Mouse (Mus musculus) spleen, adult 2 months (tissue): Measurements from ENCODE around the gene Hoxd13.

ENCODE experiments used
- CTCF ChIP-seq: fragments of 200-500 bp; IDR thresholded peaks from 2 replicates; pipeline ENCODE4 v1.5.1; 2011; ENCODE audit warnings: mild to moderate bottlenecking, inconsistent platforms; ENCODE audit not compliant: insufficient read depth, insufficient read length, insufficient replicate concordance; ENCODE audit errors: extremely low read depth
- POLR2A ChIP-seq: fragments of 200-500 bp; IDR thresholded peaks from 2 replicates; pipeline ENCODE4 v1.6.1; 2011; ENCODE audit warnings: low read depth, low read length, inconsistent platforms

GRCm38 (mm10) chr2:74720384-74720783 lies 52.3 kb downstream of the Hoxd13 start:
- TF ChIP-seq CTCF = no peak
- no peak for TF ChIP-seq POLR2A
